Mouse (Mus musculus) CH12.LX (cell line): ENCODE data around the gene Tgfbr1. TPM values are rescaled to one million over a fixed set of nuclear protein-coding genes. Genes with fewer than 3 reads are reported as not detected.

Source experiments
- DNase-seq: peaks from one replicate; pipeline ENCODE4 v3.0.0-alpha.2; 2013; ENCODE audit errors: extremely low read depth
- H3K27ac ChIP-seq: 2 replicates; pipeline ENCODE4 v1.5.1; 2012; ENCODE audit warnings: low read depth, mild to moderate bottlenecking, control low read depth, moderate library complexity; ENCODE audit not compliant: insufficient read depth
- H3K27me3 ChIP-seq: replicated peaks from 2 replicates; pipeline ENCODE3; 2012; ENCODE audit warnings: inconsistent platforms
- H3K36me3 ChIP-seq, 2 experiments: replicated peaks in 1 of 2; 2 replicates each; pipeline versions ENCODE3 to v1.6.1; 2012; ENCODE audit warnings: inconsistent platforms in 1 of 2, low read length in 1 of 2, mild to moderate bottlenecking in 1 of 2, mixed read lengths in 1 of 2, moderate library complexity in 1 of 2; ENCODE audit not compliant: control insufficient read depth in 1 of 2, insufficient read depth in 1 of 2
- H3K4me1 ChIP-seq, 2 experiments: 2 replicates each; pipeline ENCODE4 v1.6.1; 2012; ENCODE audit warnings: inconsistent platforms in 1 of 2, moderate library complexity in 1 of 2; ENCODE audit not compliant: insufficient read depth in 2 of 2, control insufficient read depth in 1 of 2
- H3K4me2 ChIP-seq: 2 replicates; pipeline ENCODE4 v1.6.1; 2012; ENCODE audit warnings: low read depth, mild to moderate bottlenecking, control low read depth; ENCODE audit not compliant: poor library complexity, insufficient read depth, severe bottlenecking
- H3K4me3 ChIP-seq, 3 experiments: fragments of 150-350 bp in 1 of 3; sonication (generic) in 1 of 3; replicated peaks in 1 of 3; 2 replicates each; pipeline versions ENCODE3 to v1.5.1; 2011 to 2012; ENCODE audit warnings: low read depth in 2 of 3, low read length in 2 of 3, mild to moderate bottlenecking in 2 of 3, moderate library complexity in 2 of 3, control low read depth in 1 of 3, improper control_type of control experiment in 1 of 3, inconsistent platforms in 1 of 3, mixed read lengths in 1 of 3; ENCODE audit not compliant: poor library complexity in 1 of 3
- H3K79me2 ChIP-seq: replicated peaks from 2 replicates; pipeline ENCODE4 v1.6.1; 2012; ENCODE audit warnings: mild to moderate bottlenecking, moderate library complexity; ENCODE audit not compliant: control insufficient read depth, poor library complexity, insufficient read depth, severe bottlenecking; ENCODE audit errors: extremely low read depth
- H3K9ac ChIP-seq: 2 replicates; pipeline ENCODE4 v1.6.1; 2012; ENCODE audit warnings: low read depth, mild to moderate bottlenecking, control low read depth, moderate library complexity; ENCODE audit not compliant: insufficient read depth
- H3K9me3 ChIP-seq: replicated peaks from 2 replicates; pipeline ENCODE3; 2012; ENCODE audit warnings: low read length, inconsistent platforms, mixed read lengths
- CHD2 ChIP-seq: IDR thresholded peaks from 2 replicates; pipeline ENCODE4 v1.6.1; 2011; ENCODE audit warnings: low read length, improper control_type of control experiment
- CTCF ChIP-seq, 2 experiments: IDR thresholded peaks in 1 of 2; conservative IDR thresholded peaks in 1 of 2; 2 replicates each; pipeline ENCODE4 v1.5.1; 2011 to 2012; ENCODE audit warnings: low read depth in 2 of 2, low read length in 2 of 2, improper control_type of control experiment in 1 of 2, inconsistent platforms in 1 of 2, mild to moderate bottlenecking in 1 of 2, moderate library complexity in 1 of 2
- EP300 ChIP-seq: IDR thresholded peaks from 2 replicates; pipeline ENCODE4 v1.6.1; 2011; ENCODE audit warnings: low read length, improper control_type of control experiment
- HCFC1 ChIP-seq: IDR thresholded peaks from 2 replicates; pipeline ENCODE4 v1.6.1; 2012; ENCODE audit warnings: low read depth, mild to moderate bottlenecking, inconsistent platforms, low read length, improper control_type of control experiment
- IRF4 ChIP-seq: IDR thresholded peaks from 2 replicates; pipeline ENCODE4 v1.6.1; 2014; ENCODE audit warnings: low read depth, mild to moderate bottlenecking, inconsistent platforms, low read length, improper control_type of control experiment
- JUND ChIP-seq: conservative IDR thresholded peaks from 2 replicates; pipeline ENCODE4 v1.6.1; 2011; ENCODE audit warnings: low read depth, low read length, improper control_type of control experiment
- KAT2A ChIP-seq: IDR thresholded peaks from 2 replicates; pipeline ENCODE4 v1.6.1; 2012; ENCODE audit warnings: low read length, improper control_type of control experiment, inconsistent platforms; ENCODE audit not compliant: insufficient replicate concordance
- MAFK ChIP-seq: IDR thresholded peaks from 2 replicates; pipeline ENCODE4 v1.6.1; 2011; ENCODE audit warnings: low read length, improper control_type of control experiment; ENCODE audit not compliant: insufficient replicate concordance
- MAX ChIP-seq: IDR thresholded peaks from 2 replicates; pipeline ENCODE4 v1.6.1; 2011; ENCODE audit warnings: low read length, improper control_type of control experiment
- MEF2A ChIP-seq: IDR thresholded peaks from 2 replicates; pipeline ENCODE4 v1.6.1; 2014; ENCODE audit warnings: low read depth, mild to moderate bottlenecking, inconsistent platforms, low read length, improper control_type of control experiment, borderline replicate concordance
- MXI1 ChIP-seq: IDR thresholded peaks from 2 replicates; pipeline ENCODE4 v1.6.1; 2011; ENCODE audit warnings: mild to moderate bottlenecking, low read depth, low read length, improper control_type of control experiment
- MYC ChIP-seq: IDR thresholded peaks from 2 replicates; pipeline ENCODE4 v1.6.1; 2011; ENCODE audit warnings: low read depth, mild to moderate bottlenecking, improper control_type of control experiment, low read length
- NELFE ChIP-seq: IDR thresholded peaks from 2 replicates; pipeline ENCODE4 v1.6.1; 2011; ENCODE audit warnings: low read depth, low read length, improper control_type of control experiment
- NRF1 ChIP-seq: IDR thresholded peaks from 2 replicates; pipeline ENCODE4 v1.6.1; 2014; ENCODE audit warnings: low read depth, mild to moderate bottlenecking, inconsistent platforms, low read length, improper control_type of control experiment, moderate library complexity
- PAX5 ChIP-seq: IDR thresholded peaks from 2 replicates; pipeline ENCODE4 v1.6.1; 2012; ENCODE audit warnings: low read length, inconsistent platforms, mixed read lengths
- POLR2A ChIP-seq: IDR thresholded peaks from 2 replicates; pipeline ENCODE4 v1.6.1; 2011; ENCODE audit warnings: low read depth, mild to moderate bottlenecking, improper control_type of control experiment, low read length
- POLR2AphosphoS2 ChIP-seq: IDR thresholded peaks from 2 replicates; pipeline ENCODE4 v1.6.1; 2011; ENCODE audit warnings: low read depth, low read length, improper control_type of control experiment
- SIN3A ChIP-seq: IDR thresholded peaks from 2 replicates; pipeline ENCODE4 v1.6.1; 2012; ENCODE audit warnings: low read length, improper control_type of control experiment, inconsistent platforms
- SMC3 ChIP-seq: IDR thresholded peaks from 2 replicates; pipeline ENCODE4 v1.6.1; 2011; ENCODE audit warnings: low read depth, low read length, improper control_type of control experiment
- TBP ChIP-seq: conservative IDR thresholded peaks from 2 replicates; pipeline ENCODE4 v1.6.1; 2011; ENCODE audit warnings: low read depth, low read length, improper control_type of control experiment
- UBTF ChIP-seq: IDR thresholded peaks from 2 replicates; pipeline ENCODE4 v1.6.1; 2012; ENCODE audit warnings: low read depth, mild to moderate bottlenecking, inconsistent platforms, low read length, improper control_type of control experiment, moderate library complexity
- USF1 ChIP-seq: IDR thresholded peaks from 2 replicates; pipeline ENCODE4 v1.6.1; 2014; ENCODE audit warnings: low read depth, mild to moderate bottlenecking, inconsistent platforms, low read length, improper control_type of control experiment
- USF2 ChIP-seq: conservative IDR thresholded peaks from 2 replicates; pipeline ENCODE4 v1.6.1; 2011; ENCODE audit warnings: low read depth, low read length, improper control_type of control experiment
- ZKSCAN1 ChIP-seq: IDR thresholded peaks from 2 replicates; pipeline ENCODE4 v1.6.1; 2012; ENCODE audit warnings: low read depth, inconsistent platforms, low read length, improper control_type of control experiment, borderline replicate concordance
- ZMIZ1 ChIP-seq: IDR thresholded peaks from 2 replicates; pipeline ENCODE4 v1.6.1; 2012; ENCODE audit warnings: low read depth, mild to moderate bottlenecking, inconsistent platforms, low read length, improper control_type of control experiment
- dilution Hi-C: fragments of 300-500 bp; cut with MboI; formaldehyde crosslinking; loops from 2 replicates; pipeline ENCODE4 v1.14.3; 2020; ENCODE audit warnings: low sequenced_read_pairs; ENCODE audit not compliant: extremely low pct_unique_long_range_greater_than_20kb, extremely low pct_ligation_motif_present
- in situ Hi-C: fragments of 300-500 bp; cut with MboI; formaldehyde crosslinking; loops from 3 replicates; pipeline ENCODE4 v1.14.3; 2019; ENCODE audit warnings: low sequenced_read_pairs, low pct_ligation_motif_present, low pct_unique_long_range_greater_than_20kb, mixed read lengths
- polyA plus RNA-seq: library from polyadenylated mRNA; unstranded; fragments of >175 nt; gene quantifications from 2 replicates; pipeline ENCODE4 v1.2.1, GENCODE M21; 2012; ENCODE audit warnings: low read depth; ENCODE audit not compliant: insufficient read length
- total RNA-seq, 2 experiments: library from RNA; depleted of rRNA; stranded (reverse); fragments of 300-350 nt in 1 of 2; fragments of >200 nt in 1 of 2; gene quantifications; 2 replicates each; pipeline ENCODE4 v1.2.3; 2012 to 2014

The Tgfbr1 gene
- total and polyA plus RNA-seq, 3 experiments: 3.4 to 8.7 (median 7.0) TPM

- no peak overlapping the region for H3K4me2 ChIP-seq
- no peak overlapping the region for H3K9ac ChIP-seq
- no peak for DNase-seq
- no peaks in the 10 kb centered on the region for H3K27me3 ChIP-seq
- H3K36me3 ChIP-seq: no peaks in the 10 kb centered on the region
- TF ChIP-seq USF2: no peak
- TF ChIP-seq PAX5: no peak
- no peak for TF ChIP-seq SIN3A
- TF ChIP-seq MEF2A: no peak
- TF ChIP-seq, all 38 proteins: peak for 0
- Histone ChIP-seq H3K4me3 (no peak overlapping the region), H3K79me2 (no peaks in the 10 kb centered on the region), H3K27ac (no peak overlapping the region), H3K4me1 (peaks cover 32 to 72% of the 10 kb centered on the region in 2 experiments), H3K9me3 (no peaks in the 10 kb centered on the region)
- in situ Hi-C loops (no loop called here), dilution Hi-C loops (no loop called here)
These were observed 41.6 kb upstream of the Tgfbr1 start for GRCm38 (mm10) chr4:47311467-47311866.

GRCm38 (mm10) chr4:47311929-47312328 lies 41.1 kb upstream of the Tgfbr1 start:
- dilution Hi-C loops (no loop called here), in situ Hi-C loops (no loop called here)
- Histone ChIP-seq H3K27ac (no peak overlapping the region), H3K4me1 (peaks cover 32 to 72% of the 10 kb centered on the region in 2 experiments), H3K79me2 (no peaks in the 10 kb centered on the region), H3K4me2 (no peak overlapping the region), H3K9me3 (no peaks in the 10 kb centered on the region), H3K27me3 (peaks cover 2% of the 10 kb centered on the region), H3K4me3 (no peak overlapping the region), H3K36me3 (no peaks in the 10 kb centered on the region)
- DNase-seq: no peak
- TF ChIP-seq NRF1 (no peak), CHD2 (no peak), POLR2AphosphoS2 (no peak), ZMIZ1 (no peak), NELFE (no peak), MYC (no peak), MAFK (no peak)
- TF ChIP-seq, all 38 proteins: peak for 0
- no peak overlapping the region for H3K9ac ChIP-seq

- peaks cover 2% of the 10 kb centered on the region for H3K27me3 ChIP-seq
- H3K27ac ChIP-seq: no peak overlapping the region
- no peak for DNase-seq
- H3K79me2 ChIP-seq: no peaks in the 10 kb centered on the region
- dilution Hi-C loops: no loop called here
- TF ChIP-seq SMC3 (no peak), POLR2A (no peak), EP300 (no peak), CTCF (conservative IDR thresholded peaks at IDR 0.05 in 1 of 2, IDR thresholded peaks at IDR 0.05 in 1 of 2; ENCODE audit: low read depth in 2 of 2, low read length in 2 of 2) (no peak), HCFC1 (no peak), TBP (no peak), MXI1 (no peak), USF1 (no peak), MEF2A (no peak), ZKSCAN1 (no peak), IRF4 (no peak), USF2 (no peak), ZMIZ1 (no peak), UBTF (no peak), MAX (no peak), JUND (no peak), KAT2A (no peak)
- H3K9ac ChIP-seq: no peak overlapping the region
- no peaks in the 10 kb centered on the region for H3K36me3 ChIP-seq
- H3K9me3 ChIP-seq: peaks cover 5% of the 10 kb centered on the region
- in situ Hi-C loops: no loop called here
- no peak overlapping the region for H3K4me2 ChIP-seq
- H3K4me3 ChIP-seq: no peak overlapping the region
- H3K4me1 ChIP-seq: peaks cover 32 to 66% of the 10 kb centered on the region in 2 experiments
These were observed 40.3 kb upstream of the Tgfbr1 start for GRCm38 (mm10) chr4:47312676-47313075.
